ENCODE assay signal across 9 mouse cellular contexts in the genomic region with DNA sequence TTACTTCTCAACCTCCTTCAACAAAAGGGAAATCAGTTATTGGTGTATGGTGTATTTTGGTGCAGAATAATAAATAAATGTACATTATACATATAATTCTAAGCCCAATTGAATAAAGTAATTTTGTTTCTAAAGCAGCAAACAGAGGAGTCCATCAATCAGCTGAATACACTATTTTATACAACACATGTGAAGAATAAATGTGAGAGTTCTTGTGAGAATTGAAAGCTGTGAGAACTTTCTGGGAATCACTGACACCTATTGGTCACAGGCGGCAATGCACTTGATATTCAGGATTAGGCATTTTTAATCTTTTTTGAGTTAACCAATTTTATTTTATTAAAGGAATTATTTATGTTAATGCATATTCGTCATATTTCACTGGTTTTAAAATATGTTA.
DNase-seq lines count a peak whose midpoint lies in the region; TF ChIP-seq lines count a peak whose summit lies in the region.
"Had no signal": no experiment of that assay in that cellular context is flagged by ENCODE, and none has a peak within 500 bp of the region (broad histone marks: within the 10 kb centered on the region; RNA-seq: fewer than 3 reads in every experiment).

No protein-coding gene starts in this region.

- no peak overlapping the region for H3K4me3 ChIP-seq in layer of hippocampus, adult 2 months
- H3K4me3 ChIP-seq: limb, embryonic 15.5 days had no signal

- TF ChIP-seq CTCF in layer of hippocampus, adult 2 months (conservative IDR thresholded peaks at IDR 0.05): peak; percentile 93

- peak; percentile 27 to 34 for DNase-seq in cerebellum, postnatal 10 days
- no peak for DNase-seq in cerebellum, adult 9-11 months
- DNase-seq in left cerebral cortex, adult 18-20 months (ENCODE audit: low spot score in 2 of 2): peak; percentile 17 to 31
- no peak for DNase-seq in left cerebral cortex, postnatal 4 days
- peak; percentile 65 for DNase-seq in NIH3T3 (ENCODE audit: low read depth)
- DNase-seq in layer of hippocampus, adult 2 months (ENCODE audit: low spot score in 2 of 2): peak in 1 of 2 experiments; percentile 13
- no peak for DNase-seq in thymus, postnatal 10 days (ENCODE audit: low spot score in 2 of 2)
- no peak for DNase-seq in spleen, postnatal 14 days (ENCODE audit: low spot score in 2 of 2)

- intact Hi-C loops in left cerebral cortex, postnatal 4 days (cut with DNase I): no loop called here

- H3K27ac ChIP-seq in layer of hippocampus, adult 2 months: no peak overlapping the region
- H3K27ac ChIP-seq: limb, embryonic 15.5 days had no signal

Comparison
In these comparisons a context has a peak if more than half of its experiments do, and no peak if none do; other contexts are left out.
1. DNase-seq: peak in cerebellum, postnatal 10 days (2 of 2), left cerebral cortex, adult 18-20 months (2 of 2) and NIH3T3 (single experiment); none in cerebellum, adult 9-11 months (single experiment), left cerebral cortex, postnatal 4 days (single experiment), thymus, postnatal 10 days (0 of 2) and spleen, postnatal 14 days (0 of 2).